Mouse (Mus musculus) heart, postnatal 0 days (tissue): ENCODE data around the gene Fbh1. TPM values are rescaled to one million over a fixed set of nuclear protein-coding genes. Genes with fewer than 3 reads are reported as not detected.

Experiments
- ATAC-seq: fragments of 200-750 bp; cut with Nextera tagmentation; 2 replicates; pipeline ENCODE4 v1.8.0; 2017; ENCODE audit warnings: low read depth, moderate number of reproducible peaks, moderate library complexity; ENCODE audit not compliant: insufficient read depth
- DNase-seq: peaks from one replicate; pipeline ENCODE4 v3.0.0-alpha.2; 2016; ENCODE audit warnings: low spot score
- H3K27ac ChIP-seq: fragments of 300-500 bp; sonication (generic); 2 replicates; pipeline ENCODE4 v1.5.1; 2014; ENCODE audit warnings: low read depth, mild to moderate bottlenecking
- H3K27me3 ChIP-seq: fragments of 300-500 bp; sonication (generic); 2 replicates; pipeline ENCODE4 v1.6.1; 2014; ENCODE audit warnings: low read length, mixed read lengths; ENCODE audit not compliant: control insufficient read depth, insufficient read depth
- H3K36me3 ChIP-seq: fragments of 300-500 bp; sonication (generic); replicated peaks from 2 replicates; pipeline ENCODE4 v1.6.1; 2014; ENCODE audit warnings: low read length, mixed read lengths; ENCODE audit not compliant: control insufficient read depth, insufficient read depth
- H3K4me1 ChIP-seq: fragments of 300-500 bp; sonication (generic); 2 replicates; pipeline ENCODE4 v1.6.1; 2014; ENCODE audit warnings: antibody characterized with exemption; ENCODE audit not compliant: control insufficient read depth, insufficient read depth
- H3K4me2 ChIP-seq: fragments of 300-500 bp; sonication (generic); 2 replicates; pipeline ENCODE4 v1.6.1; 2014; ENCODE audit warnings: low read depth, mild to moderate bottlenecking, low read length, moderate library complexity
- H3K4me3 ChIP-seq: fragments of 300-500 bp; sonication (generic); 2 replicates; pipeline ENCODE4 v1.5.1; 2014; ENCODE audit warnings: low read depth, low read length
- H3K9ac ChIP-seq: fragments of 300-500 bp; sonication (generic); replicated peaks from 2 replicates; pipeline ENCODE4 v1.6.1; 2014; ENCODE audit warnings: low read depth, low read length, mixed read lengths
- H3K9me3 ChIP-seq: fragments of 300-500 bp; sonication (generic); replicated peaks from 2 replicates; pipeline ENCODE4 v1.6.1; 2016; ENCODE audit warnings: low read length; ENCODE audit not compliant: control insufficient read depth
- CTCF ChIP-seq: IDR thresholded peaks from 2 replicates; pipeline ENCODE4 v1.5.1; 2016; ENCODE audit warnings: antibody characterized with exemption, control low read depth, low read depth
- EP300 ChIP-seq: IDR thresholded peaks from 2 replicates; pipeline ENCODE4 v1.6.1; 2016; ENCODE audit warnings: antibody characterized with exemption, low read depth
- WGBS: fragments of 180-500 bp; shearing (Covaris S2); extraction: QIAGEN DNeasy Blood & Tissue Kit; methylation state at CpG from one replicate; pipeline ENCODE4 v1.1.7; 2014; 5-methylcytosine and 5-hydroxymethylcytosine counted together
- polyA plus RNA-seq: library from polyadenylated mRNA; unstranded; fragments of >200 nt; fragmentation: Nextera tagmentation; extraction: Ambion mirVana; gene quantifications from 2 replicates; pipeline ENCODE4 v1.2.1, GENCODE M21; 2015
- total RNA-seq: library from RNA; depleted of rRNA; stranded (reverse); fragments of >200 nt; gene quantifications from 2 replicates; pipeline ENCODE4 v1.2.3, GENCODE M21; 2014; ENCODE audit warnings: low replicate concordance

The Fbh1 gene
- total and polyA plus RNA-seq, 2 experiments from 2014 or later = 77.3 to 94.7 TPM

GRCm38 (mm10) chr2:11739516-11740051, 37.8 kb downstream of the Fbh1 start:
- WGBS = 91% methylated on average over 4 of the region's 4 CpGs
- Histone ChIP-seq H3K27ac (no peak overlapping the region), H3K4me3 (no peak overlapping the region), H3K9me3 (no peaks in the 10 kb centered on the region), H3K27me3 (no peaks in the 10 kb centered on the region), H3K9ac (no peak overlapping the region), H3K4me1 (no peaks in the 10 kb centered on the region), H3K36me3 (peaks cover 45% of the 10 kb centered on the region), H3K4me2 (no peak overlapping the region)
- DNase-seq = no peak
- no peak for ATAC-seq
- TF ChIP-seq EP300 = no peak
- TF ChIP-seq CTCF = no peak

- Histone ChIP-seq H3K4me1 (no peaks in the 10 kb centered on the region), H3K27me3 (no peaks in the 10 kb centered on the region), H3K36me3 (peaks cover 40% of the 10 kb centered on the region), H3K4me2 (no peak overlapping the region), H3K27ac (no peak overlapping the region), H3K4me3 (no peak overlapping the region), H3K9ac (no peak overlapping the region), H3K9me3 (no peaks in the 10 kb centered on the region)
- DNase-seq (no peak), ATAC-seq (no peak)
- WGBS = 85% methylated on average over 3 of the region's 3 CpGs
- TF ChIP-seq CTCF (no peak), EP300 (no peak)
These were observed 38.6 kb downstream of the Fbh1 start for GRCm38 (mm10) chr2:11738794-11739193.

GRCm38 (mm10) chr2:11735853-11736252, 41.5 kb downstream of the Fbh1 start:
- WGBS = 83% methylated on average over 6 of the region's 6 CpGs
- peaks cover 20% of the 10 kb centered on the region for H3K36me3 ChIP-seq
- ATAC-seq (no peak), DNase-seq (no peak)
- TF ChIP-seq CTCF (no peak), EP300 (no peak)
- H3K27me3 ChIP-seq = no peaks in the 10 kb centered on the region
- H3K4me1 ChIP-seq = no peaks in the 10 kb centered on the region
- no peak overlapping the region for H3K9ac ChIP-seq
- no peak overlapping the region for H3K4me2 ChIP-seq
- no peaks in the 10 kb centered on the region for H3K9me3 ChIP-seq
- no peak overlapping the region for H3K4me3 ChIP-seq
- no peak overlapping the region for H3K27ac ChIP-seq

- Histone ChIP-seq H3K36me3 (peaks cover 15% of the 10 kb centered on the region), H3K4me2 (no peak overlapping the region), H3K27me3 (no peaks in the 10 kb centered on the region), H3K9me3 (no peaks in the 10 kb centered on the region), H3K4me1 (no peaks in the 10 kb centered on the region), H3K4me3 (no peak overlapping the region), H3K9ac (no peak overlapping the region), H3K27ac (no peak overlapping the region)
- no peak for TF ChIP-seq CTCF
- no peak for TF ChIP-seq EP300
- ATAC-seq (no peak), DNase-seq (no peak)
- 73% methylated on average over 5 of the region's 5 CpGs for WGBS
These were observed 44.4 kb downstream of the Fbh1 start for GRCm38 (mm10) chr2:11732978-11733377.

GRCm38 (mm10) chr2:11729091-11729490, 48.3 kb downstream of the Fbh1 start:
- Histone ChIP-seq H3K4me2 (no peak overlapping the region), H3K36me3 (peaks cover 25% of the 10 kb centered on the region), H3K27me3 (no peaks in the 10 kb centered on the region), H3K9me3 (no peaks in the 10 kb centered on the region), H3K27ac (no peak overlapping the region), H3K9ac (no peak overlapping the region), H3K4me3 (no peak overlapping the region), H3K4me1 (no peaks in the 10 kb centered on the region)
- TF ChIP-seq CTCF (no peak), EP300 (no peak)
- DNase-seq (no peak), ATAC-seq (no peak)
- WGBS = 62% methylated on average over 3 of the region's 3 CpGs

GRCm38 (mm10) chr2:11727574-11727973, 49.8 kb downstream of the Fbh1 start:
- Histone ChIP-seq H3K4me1 (no peaks in the 10 kb centered on the region), H3K27ac (no peak overlapping the region), H3K27me3 (no peaks in the 10 kb centered on the region), H3K4me2 (no peak overlapping the region), H3K9me3 (no peaks in the 10 kb centered on the region), H3K4me3 (no peak overlapping the region), H3K9ac (no peak overlapping the region), H3K36me3 (peaks cover 28% of the 10 kb centered on the region)
- TF ChIP-seq CTCF = no peak
- TF ChIP-seq EP300 = no peak
- WGBS = 91% methylated on average over 5 of the region's 5 CpGs
- ATAC-seq (no peak), DNase-seq (no peak)
